Mouse (Mus musculus): ENCODE data around the gene Cwc27. TPM values are rescaled to one million over a fixed set of nuclear protein-coding genes. Genes with fewer than 3 reads are reported as not detected.

The Cwc27 gene
- 52.8 and 63.6 TPM in 2 replicates for total RNA-seq (2017)

- ATAC-seq (replicated peaks in 1 of 2; ENCODE audit: insufficient read depth in 1 of 2, low FRiP score in 2 of 2, low TSS enrichment in 1 of 2, low read depth in 1 of 2, poor library complexity in 2 of 2, severe bottlenecking in 2 of 2) = peak; percentile 89 to 91
These were observed at the start of gene Cwc27 for GRCm38 (mm10) chr13:104816635-104817571. Cwc27 (minus strand) TSS chr13:104817142.

GRCm38 (mm10) chr13:104866726-104867125, 49.8 kb upstream of the Cwc27 start:
- no peak for ATAC-seq (replicated peaks in 1 of 2; ENCODE audit: insufficient read depth in 1 of 2, low FRiP score in 2 of 2, low TSS enrichment in 1 of 2, low read depth in 1 of 2, poor library complexity in 2 of 2, severe bottlenecking in 2 of 2)

GRCm38 (mm10) chr13:104863127-104863979, 46.4 kb upstream of the Cwc27 start, which contains the start of gene Shisal2b:
Shisal2b (minus strand) TSS chr13:104863893.
- peak; percentile 97 to 98 for ATAC-seq (replicated peaks in 1 of 2; ENCODE audit: insufficient read depth in 1 of 2, low FRiP score in 2 of 2, low TSS enrichment in 1 of 2, low read depth in 1 of 2, poor library complexity in 2 of 2, severe bottlenecking in 2 of 2)

- no peak for ATAC-seq (replicated peaks in 1 of 2; ENCODE audit: insufficient read depth in 1 of 2, low FRiP score in 2 of 2, low TSS enrichment in 1 of 2, low read depth in 1 of 2, poor library complexity in 2 of 2, severe bottlenecking in 2 of 2)
These were observed 36.7 kb upstream of the Cwc27 start for GRCm38 (mm10) chr13:104853645-104854044.

GRCm38 (mm10) chr13:104843295-104844089, 26.6 kb upstream of the Cwc27 start:
- no peak for ATAC-seq (replicated peaks in 1 of 2; ENCODE audit: insufficient read depth in 1 of 2, low FRiP score in 2 of 2, low TSS enrichment in 1 of 2, low read depth in 1 of 2, poor library complexity in 2 of 2, severe bottlenecking in 2 of 2)

GRCm38 (mm10) chr13:104841937-104842336, 25.0 kb upstream of the Cwc27 start:
- no peak for ATAC-seq (replicated peaks in 1 of 2; ENCODE audit: insufficient read depth in 1 of 2, low FRiP score in 2 of 2, low TSS enrichment in 1 of 2, low read depth in 1 of 2, poor library complexity in 2 of 2, severe bottlenecking in 2 of 2)

GRCm38 (mm10) chr13:104837628-104838027, 20.7 kb upstream of the Cwc27 start:
- ATAC-seq (replicated peaks in 1 of 2; ENCODE audit: insufficient read depth in 1 of 2, low FRiP score in 2 of 2, low TSS enrichment in 1 of 2, low read depth in 1 of 2, poor library complexity in 2 of 2, severe bottlenecking in 2 of 2) = no peak

GRCm38 (mm10) chr13:104832811-104833210, 15.9 kb upstream of the Cwc27 start:
- ATAC-seq (replicated peaks in 1 of 2; ENCODE audit: insufficient read depth in 1 of 2, low FRiP score in 2 of 2, low TSS enrichment in 1 of 2, low read depth in 1 of 2, poor library complexity in 2 of 2, severe bottlenecking in 2 of 2) = no peak

GRCm38 (mm10) chr13:104825470-104825869, 8.5 kb upstream of the Cwc27 start:
- ATAC-seq (replicated peaks in 1 of 2; ENCODE audit: insufficient read depth in 1 of 2, low FRiP score in 2 of 2, low TSS enrichment in 1 of 2, low read depth in 1 of 2, poor library complexity in 2 of 2, severe bottlenecking in 2 of 2) = no peak

GRCm38 (mm10) chr13:104822411-104822838, 5.5 kb upstream of the Cwc27 start:
- ATAC-seq (replicated peaks in 1 of 2; ENCODE audit: insufficient read depth in 1 of 2, low FRiP score in 2 of 2, low TSS enrichment in 1 of 2, low read depth in 1 of 2, poor library complexity in 2 of 2, severe bottlenecking in 2 of 2) = no peak

- no peak for ATAC-seq (replicated peaks in 1 of 2; ENCODE audit: insufficient read depth in 1 of 2, low FRiP score in 2 of 2, low TSS enrichment in 1 of 2, low read depth in 1 of 2, poor library complexity in 2 of 2, severe bottlenecking in 2 of 2)
These were observed 5.0 kb upstream of the Cwc27 start for GRCm38 (mm10) chr13:104821908-104822307.

- ATAC-seq (replicated peaks in 1 of 2; ENCODE audit: insufficient read depth in 1 of 2, low FRiP score in 2 of 2, low TSS enrichment in 1 of 2, low read depth in 1 of 2, poor library complexity in 2 of 2, severe bottlenecking in 2 of 2) = no peak
These were observed 4.2 kb upstream of the Cwc27 start for GRCm38 (mm10) chr13:104821192-104821591.

- ATAC-seq (replicated peaks in 1 of 2; ENCODE audit: insufficient read depth in 1 of 2, low FRiP score in 2 of 2, low TSS enrichment in 1 of 2, low read depth in 1 of 2, poor library complexity in 2 of 2, severe bottlenecking in 2 of 2) = no peak
These were observed 754 bp upstream of the Cwc27 start for GRCm38 (mm10) chr13:104817696-104818095.

- peak; percentile 15 to 37; a peak in 2 of 4 replicates for ATAC-seq (replicated peaks in 1 of 2; ENCODE audit: insufficient read depth in 1 of 2, low FRiP score in 2 of 2, low TSS enrichment in 1 of 2, low read depth in 1 of 2, poor library complexity in 2 of 2, severe bottlenecking in 2 of 2)
These were observed 690 bp downstream of the Cwc27 start for GRCm38 (mm10) chr13:104816270-104816634.

- ATAC-seq (replicated peaks in 1 of 2; ENCODE audit: insufficient read depth in 1 of 2, low FRiP score in 2 of 2, low TSS enrichment in 1 of 2, low read depth in 1 of 2, poor library complexity in 2 of 2, severe bottlenecking in 2 of 2) = peak; percentile 58 to 59; a peak in 3 of 4 replicates
These were observed 11.3 kb downstream of the Cwc27 start for GRCm38 (mm10) chr13:104805681-104806080.

GRCm38 (mm10) chr13:104799566-104800182, 17.3 kb downstream of the Cwc27 start:
- no peak for ATAC-seq (replicated peaks in 1 of 2; ENCODE audit: insufficient read depth in 1 of 2, low FRiP score in 2 of 2, low TSS enrichment in 1 of 2, low read depth in 1 of 2, poor library complexity in 2 of 2, severe bottlenecking in 2 of 2)

- no peak for ATAC-seq (replicated peaks in 1 of 2; ENCODE audit: insufficient read depth in 1 of 2, low FRiP score in 2 of 2, low TSS enrichment in 1 of 2, low read depth in 1 of 2, poor library complexity in 2 of 2, severe bottlenecking in 2 of 2)
These were observed 17.9 kb downstream of the Cwc27 start for GRCm38 (mm10) chr13:104799067-104799466.
